Mouse (Mus musculus) small intestine, adult 2 months (tissue): ENCODE data around the gene Ccdc62.

Experiments used
- CTCF ChIP-seq: fragments of 200-500 bp; IDR thresholded peaks from 2 replicates; pipeline ENCODE4 v1.5.1; 2012; ENCODE audit warnings: low read depth, mild to moderate bottlenecking, control low read depth, inconsistent platforms, low read length, moderate library complexity, mixed read lengths; ENCODE audit not compliant: insufficient replicate concordance, insufficient read length; ENCODE audit errors: extremely low read depth
- POLR2A ChIP-seq: fragments of 200-500 bp; IDR thresholded peaks from 2 replicates; pipeline ENCODE4 v1.6.1; 2012; ENCODE audit warnings: low read depth, mild to moderate bottlenecking, control low read depth, inconsistent platforms, low read length, moderate library complexity

DNA sequence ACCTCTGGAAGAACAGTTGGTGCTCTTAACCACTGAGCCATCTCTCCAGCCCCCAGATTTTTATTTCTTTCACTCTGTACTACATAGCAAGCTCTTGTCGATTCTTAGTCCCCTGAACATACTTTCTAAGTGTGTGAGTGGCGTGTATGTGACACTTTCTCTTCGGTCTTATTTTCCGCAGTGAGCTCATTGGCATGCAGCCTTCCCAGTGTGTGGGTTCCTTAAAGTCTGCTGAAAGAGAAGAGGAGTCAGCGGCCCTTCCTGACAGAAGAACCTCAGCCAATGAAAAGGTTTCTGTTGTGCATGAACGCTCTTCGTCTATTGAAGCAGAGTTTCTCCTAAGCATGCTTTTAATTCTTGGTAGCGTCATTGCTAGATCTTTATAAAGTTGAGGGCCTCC lies 26.7 kb downstream of the Ccdc62 start:
- TF ChIP-seq POLR2A (no peak), CTCF (no peak)
